Mouse (Mus musculus) kidney, embryonic 15.5 days (tissue): Measurements from ENCODE around the gene Ptprb. TPM values are rescaled to one million over a fixed set of nuclear protein-coding genes. Genes with fewer than 3 reads are reported as not detected.

Source experiments
- ATAC-seq: fragments of 200-750 bp; cut with Nextera tagmentation; replicated peaks from 2 replicates; pipeline ENCODE4 v1.8.0; 2017; ENCODE audit warnings: moderate TSS enrichment; ENCODE audit not compliant: low FRiP score
- H3K27ac ChIP-seq: fragments of 300-500 bp; sonication (generic); 2 replicates; pipeline ENCODE4 v1.5.1; 2015; ENCODE audit warnings: mild to moderate bottlenecking, inconsistent platforms
- H3K27me3 ChIP-seq: fragments of 300-500 bp; sonication (generic); 2 replicates; pipeline ENCODE4 v1.6.1; 2015; ENCODE audit warnings: inconsistent platforms
- H3K36me3 ChIP-seq: fragments of 300-500 bp; sonication (generic); 2 replicates; pipeline ENCODE4 v1.6.1; 2015; ENCODE audit warnings: inconsistent platforms
- H3K4me1 ChIP-seq: fragments of 300-500 bp; sonication (generic); 2 replicates; pipeline ENCODE4 v1.6.1; 2015; ENCODE audit warnings: inconsistent platforms
- H3K4me2 ChIP-seq: fragments of 300-500 bp; sonication (generic); 2 replicates; pipeline ENCODE4 v1.6.1; 2015; ENCODE audit warnings: moderate library complexity, mild to moderate bottlenecking, inconsistent platforms
- H3K4me3 ChIP-seq: fragments of 300-500 bp; sonication (generic); replicated peaks from 2 replicates; pipeline ENCODE4 v1.5.1; 2015; ENCODE audit warnings: mild to moderate bottlenecking, inconsistent platforms
- H3K9ac ChIP-seq: fragments of 300-500 bp; sonication (generic); 2 replicates; pipeline ENCODE4 v1.6.1; 2015; ENCODE audit warnings: mild to moderate bottlenecking, inconsistent platforms
- H3K9me3 ChIP-seq: fragments of 300-500 bp; sonication (generic); replicated peaks from 2 replicates; pipeline ENCODE4 v1.6.1; 2016; ENCODE audit warnings: inconsistent platforms
- WGBS: fragments of 180-500 bp; shearing (Covaris S2); methylation state at CpG from one replicate; pipeline ENCODE4 v1.1.7; 2015; ENCODE audit warnings: mixed read lengths; 5-methylcytosine and 5-hydroxymethylcytosine counted together
- polyA plus RNA-seq: library from polyadenylated mRNA; unstranded; fragments of >200 nt; fragmentation: Nextera tagmentation; extraction: Ambion mirVana; gene quantifications from 2 replicates; pipeline ENCODE4 v1.2.1, GENCODE M21; 2015

The Ptprb gene
- polyA plus RNA-seq, 1 experiment from 2014 or later: 7.4 TPM

- Histone ChIP-seq H3K9ac (peak overlapping the region; percentile 33), H3K4me2 (peak overlapping the region; percentile 94), H3K36me3 (no peaks in the 10 kb centered on the region), H3K4me3 (peak overlapping the region; percentile 53), H3K27ac (peak overlapping the region; percentile 48; the same call in 1 of the 2 replicates), H3K27me3 (peaks cover 52% of the 10 kb centered on the region), H3K4me1 (peaks cover 11% of the 10 kb centered on the region), H3K9me3 (no peaks in the 10 kb centered on the region)
- under 1% methylated on average over 36 of the region's 36 CpGs for WGBS
- ATAC-seq: peak; percentile 70
These were observed 25.9 kb downstream of the Ptprb start for GRCm38 (mm10) chr10:116301258-116301657.

- Histone ChIP-seq H3K4me1 (peaks cover 11% of the 10 kb centered on the region), H3K36me3 (no peaks in the 10 kb centered on the region), H3K4me2 (no peak overlapping the region), H3K27ac (no peak overlapping the region), H3K4me3 (no peak overlapping the region), H3K9me3 (no peaks in the 10 kb centered on the region), H3K9ac (no peak overlapping the region), H3K27me3 (peaks cover 45% of the 10 kb centered on the region)
- WGBS: 85% methylated on average over 4 of the region's 4 CpGs
- ATAC-seq: no peak
These were observed 29.0 kb downstream of the Ptprb start for GRCm38 (mm10) chr10:116304355-116304754.

GRCm38 (mm10) chr10:116309460-116309859, 34.1 kb downstream of the Ptprb start:
- Histone ChIP-seq H3K9me3 (no peaks in the 10 kb centered on the region), H3K4me3 (no peak overlapping the region), H3K27me3 (peaks cover 3% of the 10 kb centered on the region; the same call in 1 of the 2 replicates), H3K9ac (no peak overlapping the region), H3K27ac (no peak overlapping the region), H3K4me2 (no peak overlapping the region), H3K4me1 (no peaks in the 10 kb centered on the region), H3K36me3 (no peaks in the 10 kb centered on the region)
- 63% methylated on average over 2 of the region's 2 CpGs for WGBS
- ATAC-seq: no peak

GRCm38 (mm10) chr10:116310516-116311210, 35.3 kb downstream of the Ptprb start:
- whole genome bisulfite sequencing: 61% methylated on average over 11 of the region's 11 CpGs
- Histone ChIP-seq H3K9ac (no peak overlapping the region), H3K4me2 (no peak overlapping the region)

GRCm38 (mm10) chr10:116319246-116319645, 43.9 kb downstream of the Ptprb start:
- Histone ChIP-seq H3K9ac (no peak overlapping the region), H3K27me3 (peaks cover 2% of the 10 kb centered on the region; the same call in 1 of the 2 replicates), H3K4me3 (no peak overlapping the region), H3K36me3 (no peaks in the 10 kb centered on the region), H3K4me1 (no peaks in the 10 kb centered on the region; the same call in 1 of the 2 replicates), H3K9me3 (no peaks in the 10 kb centered on the region), H3K27ac (no peak overlapping the region), H3K4me2 (peak overlapping the region; percentile 31; the same call in 1 of the 2 replicates)
- ATAC-seq: no peak; the same call in 1 of the 2 replicates
- WGBS: 23% methylated on average over 12 of the region's 12 CpGs

More at GRCm38 (mm10) chr10:116310516-116311210, 35.3 kb downstream of the Ptprb start:
- no peak for ATAC-seq
- Histone ChIP-seq H3K9me3 (no peaks in the 10 kb centered on the region), H3K4me3 (no peak overlapping the region), H3K27me3 (no peaks in the 10 kb centered on the region), H3K4me1 (no peaks in the 10 kb centered on the region), H3K36me3 (no peaks in the 10 kb centered on the region), H3K27ac (peak overlapping the region; percentile 45; the same call in 1 of the 2 replicates)

- Histone ChIP-seq H3K4me1 (peaks cover 6% of the 10 kb centered on the region), H3K4me3 (no peak overlapping the region), H3K9ac (no peak overlapping the region), H3K36me3 (no peaks in the 10 kb centered on the region), H3K9me3 (no peaks in the 10 kb centered on the region), H3K27ac (no peak overlapping the region), H3K4me2 (no peak overlapping the region), H3K27me3 (no peaks in the 10 kb centered on the region)
- 53% methylated on average over 5 of the region's 5 CpGs for WGBS
- ATAC-seq: no peak
These were observed 53.8 kb downstream of the Ptprb start for GRCm38 (mm10) chr10:116329086-116329485.

- ATAC-seq: 0 out of 2 replicates have a peak, but pooled peaks have one; percentile 47
- Histone ChIP-seq H3K9me3 (no peaks in the 10 kb centered on the region), H3K9ac (no peak overlapping the region), H3K36me3 (no peaks in the 10 kb centered on the region), H3K4me2 (peak overlapping the region; percentile 51), H3K27me3 (no peaks in the 10 kb centered on the region), H3K27ac (no peak overlapping the region), H3K4me1 (peaks cover 6% of the 10 kb centered on the region), H3K4me3 (peak overlapping the region; percentile 17; the same call in 1 of the 2 replicates)
- WGBS: 16% methylated on average over 5 of the region's 5 CpGs
These were observed 55.1 kb downstream of the Ptprb start for GRCm38 (mm10) chr10:116330458-116330857.

- peak overlapping the region; percentile 17 for H3K4me3 ChIP-seq
- peaks cover 6% of the 10 kb centered on the region for H3K4me1 ChIP-seq
- H3K27me3 ChIP-seq: no peaks in the 10 kb centered on the region
- H3K27ac ChIP-seq: no peak overlapping the region
- H3K9ac ChIP-seq: no peak overlapping the region
- H3K9me3 ChIP-seq: no peaks in the 10 kb centered on the region
- 32% methylated on average over 23 of the region's 23 CpGs for WGBS
- H3K36me3 ChIP-seq: no peaks in the 10 kb centered on the region
- no peak for ATAC-seq
- peak overlapping the region; percentile 51 for H3K4me2 ChIP-seq
These were observed 55.7 kb downstream of the Ptprb start for GRCm38 (mm10) chr10:116330961-116331510.

GRCm38 (mm10) chr10:116333666-116334065, 58.3 kb downstream of the Ptprb start:
- H3K36me3 ChIP-seq: no peaks in the 10 kb centered on the region
- peak; percentile 72 for ATAC-seq
- H3K4me3 ChIP-seq: no peak overlapping the region
- no peaks in the 10 kb centered on the region for H3K27me3 ChIP-seq
- H3K4me1 ChIP-seq: peaks cover 6% of the 10 kb centered on the region
- WGBS: 44% methylated on average over 16 of the region's 16 CpGs
- no peak overlapping the region for H3K4me2 ChIP-seq
- H3K9ac ChIP-seq: no peak overlapping the region
- no peaks in the 10 kb centered on the region for H3K9me3 ChIP-seq
- H3K27ac ChIP-seq: no peak overlapping the region

GRCm38 (mm10) chr10:116334120-116334519, 58.8 kb downstream of the Ptprb start:
- Histone ChIP-seq H3K27me3 (no peaks in the 10 kb centered on the region), H3K27ac (no peak overlapping the region), H3K9ac (no peak overlapping the region), H3K4me1 (peaks cover 6% of the 10 kb centered on the region), H3K9me3 (no peaks in the 10 kb centered on the region), H3K4me3 (no peak overlapping the region), H3K36me3 (no peaks in the 10 kb centered on the region), H3K4me2 (no peak overlapping the region)
- ATAC-seq: peak; percentile 40
- WGBS: 88% methylated on average over 7 of the region's 7 CpGs

GRCm38 (mm10) chr10:116335328-116335727, 60.0 kb downstream of the Ptprb start:
- H3K9me3 ChIP-seq: no peaks in the 10 kb centered on the region
- no peak overlapping the region for H3K9ac ChIP-seq
- ATAC-seq: no peak
- WGBS: 94% methylated on average over 7 of the region's 7 CpGs
- no peak overlapping the region for H3K4me3 ChIP-seq
- no peak overlapping the region for H3K27ac ChIP-seq
- H3K4me1 ChIP-seq: peaks cover 6% of the 10 kb centered on the region
- no peak overlapping the region for H3K4me2 ChIP-seq
- H3K36me3 ChIP-seq: no peaks in the 10 kb centered on the region
- no peaks in the 10 kb centered on the region for H3K27me3 ChIP-seq

- ATAC-seq: no peak
- no peaks in the 10 kb centered on the region for H3K4me1 ChIP-seq
- no peak overlapping the region for H3K4me2 ChIP-seq
- no peak overlapping the region for H3K9ac ChIP-seq
- H3K27ac ChIP-seq: no peak overlapping the region
- H3K36me3 ChIP-seq: no peaks in the 10 kb centered on the region
- H3K4me3 ChIP-seq: no peak overlapping the region
- 69% methylated on average over 12 of the region's 12 CpGs for WGBS
- no peaks in the 10 kb centered on the region for H3K9me3 ChIP-seq
- no peaks in the 10 kb centered on the region for H3K27me3 ChIP-seq
These were observed 65.9 kb downstream of the Ptprb start for GRCm38 (mm10) chr10:116341194-116341593.
